In genomic region chr1:34123334-34123733, GRCm38 (mm10) we compare ENCODE assay signal across 12 mouse cellular contexts.
DNase-seq lines count a peak whose midpoint lies in the region; ATAC-seq and TF ChIP-seq lines count a peak whose summit lies in the region.
"Had no signal": no experiment of that assay in that cellular context is flagged by ENCODE, and none has a peak within 500 bp of the region (broad histone marks: within the 10 kb centered on the region; RNA-seq: fewer than 3 reads in every experiment).

No protein-coding gene starts in this region.

- no peak for ATAC-seq in heart, embryonic 11.5 days (replicated peaks; ENCODE audit: insufficient number of reproducible peaks, low FRiP score, low TSS enrichment)
- ATAC-seq in intestine, embryonic 15.5 days = no peak

- peaks cover 22% of the 10 kb centered on the region for H3K4me1 ChIP-seq in heart, adult 2 months (ENCODE audit: control insufficient read depth, insufficient read depth, low read length)
- peaks cover 47% of the 10 kb centered on the region for H3K4me1 ChIP-seq in heart, embryonic 11.5 days (ENCODE audit: control insufficient read depth, insufficient read depth, low read length)
- H3K4me1 ChIP-seq in intestine, embryonic 15.5 days (replicated peaks) = no peaks in the 10 kb centered on the region

- H3K9ac ChIP-seq in heart, adult 2 months (ENCODE audit: low read depth, low read length) = peak overlapping the region; percentile 33
- no peak overlapping the region for H3K9ac ChIP-seq in heart, embryonic 11.5 days (ENCODE audit: low read depth, low read length)
- no peak overlapping the region for H3K9ac ChIP-seq in intestine, embryonic 15.5 days
- H3K9ac ChIP-seq: hindbrain, embryonic 12.5 days had no signal

- no peak for DNase-seq in heart, adult 2 months
- peak; percentile 36 for DNase-seq in adrenal gland, adult 8-10 months
- peak; percentile 64 to 79 for DNase-seq in kidney, postnatal 36 days
- DNase-seq in c-Kit-positive CD71-positive TER-119-positive erythroid progenitor cells, embryonic 14.5 days (ENCODE audit: low spot score) = no peak
- DNase-seq in left cerebral cortex, adult 8-10 months (ENCODE audit: low spot score in 2 of 2) = no peak
- no peak for DNase-seq in layer of hippocampus, adult 11-12 months (ENCODE audit: low spot score)
- DNase-seq: B cell, adult 2 months had no signal

- 0 out of 2 replicates have a peak, but pooled peaks have one; percentile 18 for TF ChIP-seq EP300 in heart, adult 2 months (IDR thresholded peaks at IDR 0.05; ENCODE audit: insufficient read depth, low read depth, low read length)

- H3K27me3 ChIP-seq in heart, adult 2 months (ENCODE audit: control insufficient read depth, insufficient read depth, low read length) = no peaks in the 10 kb centered on the region
- no peaks in the 10 kb centered on the region for H3K27me3 ChIP-seq in heart, embryonic 11.5 days (ENCODE audit: control insufficient read depth, insufficient read depth, low read length)
- H3K27me3 ChIP-seq in intestine, embryonic 15.5 days (replicated peaks) = no peaks in the 10 kb centered on the region
- H3K27me3 ChIP-seq: hindbrain, embryonic 12.5 days had no signal

- 48% methylated on average over 5 of the region's 5 CpGs for WGBS in heart, adult 2 months
- WGBS in heart, embryonic 11.5 days (ENCODE audit: insufficient replicate concordance) = 67% methylated on average over 5 of the region's 5 CpGs
- 47% methylated on average over 5 of the region's 5 CpGs for WGBS in intestine, embryonic 15.5 days

- H3K4me2 ChIP-seq in heart, embryonic 11.5 days = no peak overlapping the region
- H3K4me2 ChIP-seq in intestine, embryonic 15.5 days (replicated peaks) = peak overlapping the region; percentile 41
- H3K4me2 ChIP-seq: hindbrain, embryonic 12.5 days had no signal

- H3K79me2 ChIP-seq in heart, adult 2 months (replicated peaks; ENCODE audit: control insufficient read depth, insufficient read depth, low read length) = peaks cover 5% of the 10 kb centered on the region; the same call in 1 of the 2 replicates

- peaks cover 18% of the 10 kb centered on the region for H3K36me3 ChIP-seq in heart, adult 2 months (ENCODE audit: control insufficient read depth, insufficient read depth, low read length)
- no peaks in the 10 kb centered on the region for H3K36me3 ChIP-seq in heart, embryonic 11.5 days (ENCODE audit: control insufficient read depth, insufficient read depth, low read length)
- H3K36me3 ChIP-seq in intestine, embryonic 15.5 days = no peaks in the 10 kb centered on the region
- H3K36me3 ChIP-seq: hindbrain, embryonic 12.5 days had no signal

- intact Hi-C loops in heart, adult 2 months (cut with DNase I) = no loop called here

- peak overlapping the region; percentile 84 for H3K27ac ChIP-seq in heart, adult 2 months
- H3K27ac ChIP-seq in heart, embryonic 11.5 days (ENCODE audit: low read depth, low read length) = no peak overlapping the region
- peak overlapping the region; percentile 45; the same call in 1 of the 2 replicates for H3K27ac ChIP-seq in intestine, embryonic 15.5 days
- H3K27ac ChIP-seq: hindbrain, embryonic 12.5 days; left cerebral cortex, adult 2 months; macrophage had no signal

- H3K4me3 ChIP-seq in heart, adult 2 months = peak overlapping the region; percentile 55
- H3K4me3 ChIP-seq in heart, embryonic 11.5 days (ENCODE audit: low read depth, low read length) = no peak overlapping the region
- H3K4me3 ChIP-seq in intestine, embryonic 15.5 days (replicated peaks) = no peak overlapping the region
- H3K4me3 ChIP-seq: hindbrain, embryonic 12.5 days; left cerebral cortex, adult 2 months had no signal

- no peak for TF ChIP-seq CTCF in heart, adult 2 months (IDR thresholded peaks at IDR 0.05)

- TF ChIP-seq POLR2A in heart, adult 2 months (IDR thresholded peaks at IDR 0.05; ENCODE audit: insufficient read depth, low read depth, low read length) = no peak

- no peaks in the 10 kb centered on the region for H3K9me3 ChIP-seq in heart, embryonic 11.5 days (replicated peaks; ENCODE audit: control insufficient read depth, low read length)
- no peaks in the 10 kb centered on the region for H3K9me3 ChIP-seq in intestine, embryonic 15.5 days
- H3K9me3 ChIP-seq: hindbrain, embryonic 12.5 days had no signal

Comparison
In these comparisons a context has a peak if more than half of its experiments do, and no peak if none do; other contexts are left out.
1. DNase-seq: peak in adrenal gland, adult 8-10 months (single experiment) and kidney, postnatal 36 days (2 of 2); none in heart, adult 2 months (0 of 2), c-Kit-positive CD71-positive TER-119-positive erythroid progenitor cells, embryonic 14.5 days (single experiment), left cerebral cortex, adult 8-10 months (0 of 2) and layer of hippocampus, adult 11-12 months (single experiment).